Mouse (Mus musculus): ENCODE measurements around the gene Qrich1. TPM values are rescaled to one million over a fixed set of nuclear protein-coding genes. Genes with fewer than 3 reads are reported as not detected.

Gene Qrich1
- total RNA-seq, 2 experiments from 2014 or later: 108 to 129 TPM

DNA sequence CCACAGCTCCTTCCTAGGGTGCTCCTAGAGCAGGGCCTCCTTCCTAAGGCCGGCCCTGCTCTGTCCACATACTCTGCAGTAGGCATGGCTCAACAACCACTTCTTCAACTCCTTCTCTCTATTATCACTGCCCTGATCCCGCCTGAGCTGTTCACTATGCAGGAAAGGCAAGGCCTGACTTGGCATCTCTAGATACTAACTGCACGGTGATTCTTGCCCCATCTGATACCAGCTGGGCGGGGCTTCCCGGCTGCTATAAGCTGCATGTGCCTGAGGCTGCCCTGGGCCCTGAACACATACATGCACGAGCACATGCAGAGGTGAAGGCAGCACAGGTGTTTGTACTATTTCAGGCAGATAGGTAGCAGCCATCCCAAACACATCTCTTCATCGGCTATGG lies 47.5 kb downstream of the Qrich1 start:
- DNase-seq: no peak

DNA sequence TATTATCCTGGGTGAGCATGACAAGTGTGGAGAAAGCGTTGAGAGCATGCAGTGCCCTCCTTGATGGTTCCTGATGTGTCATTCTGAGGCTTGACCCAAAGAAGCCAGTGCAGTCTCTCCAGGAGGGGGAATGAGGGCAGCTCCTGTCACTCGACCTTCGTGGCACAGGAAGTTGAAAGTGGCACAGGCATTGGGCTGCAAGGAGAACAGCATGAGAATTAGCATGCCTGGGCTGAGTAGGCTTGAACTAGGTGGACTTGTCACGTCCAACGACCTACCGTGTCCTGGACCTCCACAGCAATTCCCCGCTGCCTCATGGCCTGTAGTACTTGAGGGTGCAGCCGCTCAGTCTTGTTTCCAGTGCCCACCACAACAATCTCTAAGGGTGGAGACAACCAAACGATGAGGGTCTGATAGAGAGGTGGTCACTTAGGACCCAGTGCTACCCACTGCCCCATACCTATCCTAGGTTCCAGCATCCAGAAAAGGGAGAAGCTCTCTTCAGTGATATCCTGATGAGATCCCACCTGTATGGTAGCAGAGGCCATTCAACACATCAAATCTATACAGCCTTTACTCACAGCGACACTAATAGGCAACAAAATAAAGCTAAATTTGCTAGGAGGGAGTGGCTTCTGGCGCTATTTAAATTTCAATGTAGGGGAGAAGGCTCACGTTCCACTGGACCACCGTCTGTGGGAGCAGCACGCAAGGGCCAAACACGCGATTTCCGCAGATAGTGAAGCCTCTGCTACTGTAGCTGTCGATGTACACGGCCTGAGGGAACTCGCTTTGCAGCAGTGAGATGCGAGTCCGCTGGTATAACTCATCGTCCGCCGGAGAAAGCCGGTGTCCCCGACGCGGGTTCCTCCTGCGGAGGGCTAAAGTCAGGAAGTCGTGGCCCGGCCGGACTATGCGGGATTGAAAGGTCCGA lies 49.5 kb downstream of the Qrich1 start:
- no peak for DNase-seq

DNA sequence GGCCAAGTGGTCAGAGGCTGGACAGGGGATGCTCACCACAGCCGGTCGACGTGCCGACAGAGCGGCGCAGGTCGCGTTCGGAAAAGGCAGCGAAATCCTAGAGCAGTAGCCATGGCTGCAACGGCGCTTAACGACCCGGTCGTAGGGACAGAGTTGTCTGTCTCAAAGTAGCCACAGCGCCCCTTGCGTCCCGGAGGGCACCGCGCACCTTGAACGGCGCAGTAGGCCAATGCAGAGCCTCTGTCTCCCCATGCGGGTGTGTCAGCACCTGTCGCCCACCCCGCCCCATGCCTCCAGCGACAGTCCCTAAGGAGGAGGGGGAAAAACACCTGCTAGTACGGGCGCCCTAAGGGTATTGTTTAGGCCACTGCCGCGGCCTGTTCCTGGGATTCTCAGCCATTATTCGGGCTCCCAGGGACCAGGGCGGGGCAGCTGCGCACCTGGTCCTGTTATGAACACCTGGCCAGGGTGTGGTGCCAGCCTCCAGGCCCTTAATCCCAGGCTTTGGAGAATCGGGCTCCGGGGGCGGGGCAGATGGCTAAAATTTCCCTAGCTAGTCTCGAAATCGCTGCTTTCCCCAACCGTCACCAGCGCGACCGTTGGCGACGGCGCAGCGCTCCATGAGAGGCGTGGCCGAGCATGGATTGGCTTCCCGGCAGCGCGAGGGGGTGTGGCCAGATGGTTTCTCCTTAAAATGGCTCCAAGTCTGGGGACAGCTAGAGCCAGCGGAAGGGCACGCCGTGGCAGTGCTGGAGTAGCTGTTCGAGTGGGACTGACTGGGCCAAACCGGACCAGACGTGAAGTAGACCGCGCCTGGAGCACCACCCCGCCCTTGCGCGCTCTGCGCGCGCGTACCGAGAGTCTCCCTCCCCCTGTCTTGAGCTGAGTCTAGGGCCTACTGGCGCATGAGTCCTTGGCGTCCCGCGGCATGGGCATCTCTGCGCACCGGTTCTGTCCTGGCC lies 50.5 kb downstream of the Qrich1 start, which contains the start of gene Ndufaf3:
Gene Ndufaf3 (minus strand): TSS at position 620 of the 962 bp plus-strand sequence.
- DNase-seq: peak; percentile 98

DNA sequence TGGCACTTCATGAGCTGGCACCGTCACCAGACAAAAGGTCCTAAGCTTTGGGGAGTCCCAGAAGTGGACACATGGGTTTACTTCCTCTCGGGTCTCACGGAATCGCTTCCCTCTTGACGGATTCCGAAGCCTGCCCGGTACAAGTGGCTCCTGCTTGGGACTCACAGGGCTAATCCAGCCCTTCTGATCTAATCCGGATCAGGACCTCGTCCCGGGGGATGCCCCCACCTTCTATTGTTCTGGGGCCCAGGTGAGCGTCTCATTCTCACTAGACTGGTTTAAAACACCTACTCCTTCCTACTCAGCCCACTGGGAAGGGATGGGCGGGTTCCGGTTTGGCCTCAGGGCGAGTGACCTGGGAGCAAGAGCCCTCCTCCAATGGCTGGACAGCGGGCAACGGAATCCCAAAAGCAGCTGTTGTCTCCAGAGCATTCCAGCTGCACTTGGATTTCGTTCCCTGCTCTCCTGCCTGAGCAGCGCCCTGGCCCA lies 51.4 kb downstream of the Qrich1 start:
- no peak for DNase-seq

DNA sequence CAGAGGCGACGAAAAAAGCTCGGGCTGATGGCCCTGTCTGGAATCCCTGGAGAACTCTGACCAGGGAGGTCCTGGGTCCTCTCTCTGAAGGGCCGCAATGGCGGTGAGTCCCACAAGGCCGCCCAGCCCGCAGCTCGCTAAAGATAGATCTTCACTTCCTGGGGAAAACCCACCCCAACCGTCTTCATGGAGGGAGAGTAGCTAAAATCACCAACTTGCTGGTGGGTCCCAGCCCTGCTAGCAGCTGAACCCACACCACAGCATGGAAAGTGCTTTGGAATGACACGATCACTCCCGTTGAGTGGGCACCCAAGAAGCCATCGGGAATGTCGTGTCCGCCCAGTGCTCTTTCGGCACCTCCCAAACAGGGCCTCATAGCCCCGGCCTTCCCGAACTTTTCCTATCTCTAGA lies 51.9 kb downstream of the Qrich1 start:
- DNase-seq: no peak

DNA sequence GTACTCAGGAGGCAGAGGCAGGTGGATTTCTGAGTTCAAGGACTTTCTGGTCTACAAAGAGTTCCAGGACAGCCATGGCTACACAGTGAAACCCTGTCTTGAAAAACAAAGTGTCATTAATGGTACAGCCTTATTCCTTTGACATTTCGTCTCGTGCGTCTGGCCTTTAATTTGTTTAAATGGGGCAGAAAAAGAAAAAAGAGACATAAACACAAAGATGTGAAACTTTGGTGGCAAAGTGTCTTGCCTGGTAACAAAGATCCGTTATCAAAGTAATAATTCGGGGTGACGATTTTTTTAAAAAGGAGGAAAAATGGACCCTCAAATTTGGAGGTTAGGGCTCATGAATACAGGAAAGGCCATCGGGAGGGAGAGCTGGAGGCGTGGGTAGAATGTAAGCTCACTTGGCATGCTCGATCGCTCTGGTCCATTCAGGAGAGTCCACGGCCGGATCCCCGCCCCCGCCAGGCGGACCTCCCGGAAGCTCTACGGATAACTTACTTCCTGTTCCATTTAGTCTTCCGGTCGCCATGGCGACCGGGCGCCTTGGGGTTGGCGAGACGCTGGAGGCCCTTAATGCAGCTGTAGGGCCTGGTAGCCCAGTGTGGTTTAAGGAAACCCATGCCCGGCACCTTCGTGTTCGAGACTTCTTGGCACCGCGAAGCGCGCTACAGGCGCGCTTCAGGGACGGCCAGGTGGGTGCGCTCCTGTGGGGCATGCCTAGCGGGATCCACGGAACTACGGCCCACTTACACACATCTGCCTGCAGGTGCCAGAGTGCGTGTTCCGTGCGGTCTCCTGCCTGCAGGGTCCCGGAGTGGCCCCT lies 53.0 kb downstream of the Qrich1 start, which contains the start of gene Dalrd3:
Gene Dalrd3 (plus strand): TSS at position 506 of the 826 bp plus-strand sequence.
- DNase-seq: peak; percentile 94

DNA sequence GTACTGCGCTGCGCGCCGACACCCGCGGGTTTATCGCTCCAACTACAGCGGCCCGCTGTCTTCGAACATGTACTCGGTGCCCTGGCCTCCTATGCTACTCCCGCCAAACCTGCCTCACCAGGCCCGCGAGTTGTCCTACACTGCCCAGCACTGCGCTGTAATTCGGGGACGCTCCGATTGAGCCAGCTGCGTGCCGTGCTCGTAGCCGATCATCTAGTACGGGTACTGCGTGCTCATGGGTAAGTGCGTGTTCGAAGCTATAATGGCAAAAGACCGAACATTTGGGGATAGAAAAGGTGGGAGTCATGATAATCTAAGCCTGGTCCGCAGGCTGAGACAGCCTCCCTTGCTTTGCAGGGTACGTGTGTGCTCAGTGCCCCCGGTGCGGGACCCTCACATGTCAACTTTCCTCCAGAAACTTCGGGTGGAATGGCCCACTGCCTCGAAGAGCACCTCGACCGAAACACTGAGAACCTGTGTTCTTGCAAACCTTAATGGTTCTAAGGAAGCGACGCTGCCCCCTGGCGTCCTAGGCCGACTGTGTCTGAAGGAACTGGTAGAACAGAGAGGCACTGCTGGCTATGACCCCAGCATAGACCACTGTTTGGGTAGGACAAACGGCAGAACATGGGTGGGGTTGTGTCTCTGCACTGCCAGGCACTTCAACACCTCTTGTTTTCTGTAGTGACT lies 53.7 kb downstream of the Qrich1 start:
- peak; percentile 89 for DNase-seq

DNA sequence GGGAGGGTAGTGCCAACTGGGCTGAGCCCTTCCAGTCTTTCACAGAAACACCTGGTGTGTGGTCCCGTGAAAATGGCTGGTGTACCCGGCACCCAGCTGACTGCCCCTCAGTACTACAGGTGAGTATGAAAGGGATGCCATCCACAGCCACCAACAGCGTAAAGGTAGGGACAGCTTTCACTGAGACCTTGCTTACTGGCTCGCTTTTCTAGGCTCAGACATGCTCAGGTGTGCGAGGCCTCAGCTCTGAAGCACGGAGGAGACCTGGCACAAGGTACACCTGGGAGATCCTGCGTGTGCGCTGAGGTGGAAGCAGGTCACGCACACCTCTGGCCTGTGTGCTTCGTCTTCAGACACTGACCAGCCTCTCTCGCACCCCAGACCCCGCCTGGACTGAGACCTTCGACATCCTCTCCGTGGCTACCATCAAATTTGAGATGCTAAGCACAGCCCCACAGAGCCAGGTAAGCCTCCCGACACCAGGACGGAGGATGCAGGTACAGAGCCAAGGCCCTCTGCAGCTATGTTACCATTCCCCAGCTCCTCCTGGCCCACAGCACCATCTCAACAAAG lies 54.9 kb downstream of the Qrich1 start:
- DNase-seq: no peak

DNA sequence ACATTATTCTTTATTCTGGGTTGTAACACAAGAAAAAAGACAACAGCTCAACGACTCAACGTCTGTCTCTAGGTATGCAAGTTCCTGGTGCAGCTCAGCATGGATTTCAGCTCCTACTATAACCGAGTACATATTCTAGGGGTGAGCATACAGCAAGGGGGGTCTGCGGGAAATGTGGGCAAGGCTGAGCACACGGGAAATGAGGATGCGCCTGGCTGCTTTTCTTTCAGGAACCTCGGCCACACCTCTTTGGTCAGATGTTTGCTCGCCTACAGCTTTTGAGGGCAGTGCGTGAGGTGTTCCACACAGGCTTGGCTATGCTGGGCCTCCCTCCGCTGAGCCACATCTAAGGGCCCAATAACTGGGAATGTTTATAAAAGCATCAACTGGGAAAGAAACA lies 55.7 kb downstream of the Qrich1 start:
- DNase-seq: no peak

DNA sequence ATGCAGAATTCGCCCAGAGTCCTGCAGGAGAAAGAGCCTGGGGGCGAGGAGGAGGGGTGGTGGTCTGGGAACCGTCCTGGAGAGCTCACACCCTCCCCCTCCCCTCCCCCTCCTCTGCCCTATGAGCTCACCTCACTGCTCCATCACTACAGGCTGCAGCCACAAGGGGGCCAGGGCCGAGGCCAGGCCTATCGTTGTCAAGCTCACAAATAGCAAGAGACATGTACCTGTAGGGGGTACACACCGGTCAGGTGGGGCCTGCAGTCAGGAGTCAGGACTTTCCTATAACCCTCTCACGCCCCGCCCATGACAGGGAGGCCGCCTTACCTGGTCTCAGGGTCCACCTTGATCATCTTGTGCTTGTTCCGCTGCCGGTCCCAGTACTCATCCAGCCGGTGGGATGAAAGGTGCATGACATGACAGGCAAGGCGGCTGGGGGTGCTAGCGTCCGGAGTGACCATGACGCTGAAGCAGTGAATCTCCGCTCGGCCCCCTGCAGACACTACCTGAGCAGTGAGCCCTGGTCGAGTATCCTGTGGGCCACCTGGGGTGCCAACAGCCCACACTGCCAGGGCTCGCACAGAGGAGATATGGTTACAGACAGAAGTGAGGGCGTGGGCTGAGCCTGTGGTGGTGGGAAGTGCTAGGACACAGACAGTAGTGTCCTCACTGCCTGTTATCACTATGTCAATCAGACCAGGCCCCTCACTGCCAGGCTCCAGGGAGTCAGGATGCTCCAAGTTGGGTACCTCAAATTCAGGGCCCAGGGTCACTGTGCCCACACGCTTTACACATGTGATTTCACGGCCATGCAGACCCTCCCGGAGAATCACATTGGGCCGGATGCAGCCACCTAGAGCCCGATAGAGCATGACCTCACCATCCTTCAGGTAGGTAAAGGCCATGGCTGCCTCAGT lies 57.4 kb downstream of the Qrich1 start:
- DNase-seq: peak; percentile 80

DNA sequence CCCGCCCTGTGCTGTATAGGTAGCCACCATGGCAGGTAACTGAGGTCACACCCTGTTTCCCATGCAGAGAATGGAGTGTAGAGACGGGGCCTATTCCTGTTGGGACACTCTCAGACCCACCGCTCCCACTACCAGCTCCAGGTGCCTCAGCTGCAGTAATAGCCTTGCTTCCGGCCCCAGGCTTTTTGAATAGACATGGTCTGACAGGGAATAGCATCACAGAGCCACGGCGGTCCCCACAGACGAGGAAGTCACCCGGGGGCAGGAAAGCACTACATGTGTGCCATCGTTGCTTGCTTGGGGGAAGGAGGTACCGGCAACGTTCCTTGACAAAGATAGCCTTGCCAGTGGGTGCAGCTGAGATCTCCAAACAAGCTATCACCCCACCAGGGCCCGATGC lies 58.3 kb downstream of the Qrich1 start:
- DNase-seq: no peak

DNA sequence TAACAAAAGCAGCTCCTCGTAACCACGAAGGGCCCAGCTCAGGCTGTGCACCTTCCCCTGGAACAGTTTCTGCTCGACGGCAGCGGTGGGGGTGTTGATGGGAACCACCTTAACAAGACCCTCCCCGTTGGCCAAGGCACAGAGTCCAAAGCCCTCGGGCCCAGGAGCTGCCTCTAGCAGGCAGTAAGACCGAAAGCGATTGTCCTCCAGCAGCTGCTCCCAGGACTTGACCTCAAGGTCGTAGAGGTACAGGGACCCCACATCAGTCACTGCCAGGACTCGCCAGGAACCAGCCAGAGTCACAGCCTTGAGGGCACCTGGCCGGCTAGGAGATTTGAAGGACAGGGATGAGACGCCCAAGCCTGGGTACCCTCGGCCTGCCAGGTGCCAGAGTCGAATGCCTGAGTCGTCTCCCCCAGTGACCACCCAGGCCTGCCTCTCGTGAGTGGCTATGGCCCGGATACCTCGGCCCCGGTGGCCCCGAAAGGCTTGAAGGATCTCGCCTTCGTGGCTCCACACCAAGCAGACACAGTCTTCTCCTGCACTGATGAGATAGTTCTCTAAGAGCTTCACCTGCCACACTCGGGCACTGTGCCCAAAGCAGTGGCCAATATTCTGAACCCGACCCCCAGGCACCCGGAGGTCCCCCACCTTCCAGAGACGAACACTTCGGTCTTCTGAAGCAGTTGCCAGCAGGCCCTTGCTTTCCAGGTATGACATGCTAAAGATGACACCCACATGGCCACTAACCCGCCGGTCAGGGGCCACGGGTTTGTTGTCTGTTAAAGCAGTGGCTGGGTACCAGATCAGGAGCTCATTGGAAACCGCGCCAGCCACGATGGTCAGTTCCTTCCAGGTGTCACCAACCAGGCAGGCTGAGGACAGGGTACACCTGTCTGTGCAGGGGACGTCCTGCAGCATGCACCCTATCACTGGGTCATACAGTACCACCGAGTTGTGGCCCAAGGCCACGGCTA lies 59.0 kb downstream of the Qrich1 start:
- DNase-seq: no peak

DNA sequence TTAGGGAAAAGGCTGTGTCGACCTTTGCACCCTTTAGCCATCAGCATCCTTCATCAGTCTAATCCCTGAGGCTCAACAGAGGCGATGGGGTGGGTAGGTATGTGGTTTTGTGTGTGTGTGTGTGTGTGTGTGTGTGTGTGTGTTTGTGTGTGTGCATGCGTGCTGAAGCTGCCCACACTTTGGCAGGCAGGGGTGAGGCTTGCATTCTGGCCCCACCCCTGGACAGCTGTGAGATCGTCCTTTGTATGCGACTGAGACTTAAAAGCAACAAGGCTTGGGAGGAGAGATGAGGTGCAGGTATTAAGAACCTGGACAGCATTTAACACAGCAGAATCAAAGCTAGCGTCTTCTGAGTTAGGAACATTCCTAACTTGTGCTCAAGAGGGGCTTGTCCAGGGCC lies 60.4 kb downstream of the Qrich1 start:
- DNase-seq: no peak

DNA sequence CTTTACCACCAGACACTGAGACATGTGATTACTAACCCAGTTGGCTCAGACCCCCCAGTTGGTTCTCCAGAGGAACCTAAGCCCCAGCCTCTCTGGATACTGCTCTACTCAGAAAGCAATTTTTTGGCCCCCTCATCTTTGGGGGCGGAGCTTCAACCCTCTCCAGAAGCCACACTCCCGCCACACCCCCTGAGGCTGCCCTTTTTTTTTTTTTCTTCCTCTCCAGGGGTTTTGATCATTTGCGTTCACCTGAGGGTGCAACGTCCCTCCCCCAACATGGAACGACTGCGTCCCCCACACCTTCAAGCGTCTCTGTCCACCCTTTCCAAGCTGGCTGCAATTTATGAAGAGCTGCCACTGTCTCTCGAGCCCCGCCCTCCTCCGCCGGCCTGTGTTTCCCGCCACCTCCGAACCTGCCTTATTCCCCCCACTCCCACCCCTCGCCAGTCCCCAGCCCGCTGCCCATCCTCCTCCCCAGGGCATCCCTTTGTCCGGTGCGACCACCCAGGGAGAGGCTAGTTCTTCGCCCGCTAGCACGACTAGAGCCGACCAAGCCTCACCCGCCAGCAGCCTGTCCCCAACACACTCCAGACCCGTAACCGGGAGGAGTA lies 61.4 kb downstream of the Qrich1 start:
- peak; percentile 76 for DNase-seq

DNA sequence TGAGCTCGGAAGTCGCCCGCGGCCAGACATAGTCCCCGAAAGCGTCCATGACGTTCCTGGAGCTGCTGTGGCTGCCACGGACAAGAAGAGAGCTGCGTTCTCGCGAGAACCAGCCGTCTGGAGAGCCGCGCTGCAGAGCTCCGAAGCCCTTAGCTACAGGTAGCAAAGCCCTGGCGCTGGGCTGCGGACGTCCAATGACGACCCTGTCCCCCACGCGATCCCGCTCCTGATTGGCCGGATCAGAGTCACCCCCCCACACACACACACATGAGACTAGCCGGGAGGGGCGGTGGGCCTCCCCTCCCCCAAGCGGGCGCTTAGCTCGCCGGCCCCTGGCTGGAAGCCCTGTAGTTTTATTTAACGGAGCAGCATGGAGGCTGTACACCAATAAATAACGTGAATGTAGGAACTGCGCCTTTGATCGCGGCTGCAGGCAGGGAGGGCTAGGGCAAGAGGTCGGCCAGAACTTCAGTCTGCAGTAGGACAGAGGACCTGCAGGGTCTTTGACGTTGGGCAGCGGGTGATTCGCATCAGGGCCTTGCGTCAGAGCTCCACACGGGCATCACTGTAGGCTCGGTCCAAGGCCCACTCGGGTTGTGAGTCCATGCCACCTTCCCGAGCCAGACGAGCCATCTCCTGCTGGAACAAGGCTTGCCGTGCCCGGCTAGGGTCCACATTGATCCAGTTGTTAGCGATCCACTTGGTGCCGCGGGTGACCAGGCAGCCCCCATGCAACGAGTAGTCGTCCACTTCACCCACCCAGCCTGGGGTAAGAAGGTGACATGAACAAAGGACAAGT lies 62.1 kb downstream of the Qrich1 start, which contains the start of gene Wdr6:
Gene Wdr6 (minus strand): TSS at position 195 of the 799 bp plus-strand sequence.
- peak; percentile 96 for DNase-seq

DNA sequence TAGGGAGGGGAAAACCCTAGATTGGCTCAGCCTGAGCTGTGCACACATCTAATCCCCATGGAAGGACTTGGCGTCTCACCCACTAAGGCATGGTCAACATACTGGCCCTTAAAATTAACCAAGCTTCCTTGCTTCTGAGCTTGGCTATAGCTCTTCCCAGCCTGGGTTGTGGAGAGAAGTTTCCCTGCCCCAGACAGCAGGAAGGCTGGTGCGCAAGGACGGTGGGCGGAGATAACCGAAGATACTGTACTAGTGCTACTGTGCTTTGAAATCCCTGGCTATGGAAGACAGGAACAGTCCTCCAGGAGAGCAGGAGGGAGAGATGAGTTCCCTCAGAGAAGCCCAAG lies 62.7 kb downstream of the Qrich1 start:
- peak; percentile 70 for DNase-seq
